Mouse (Mus musculus) mesoderm, embryonic 11.5 days (tissue): ENCODE results near the gene Ppm1m.

Source experiments
- DNase-seq: peaks from one replicate; pipeline ENCODE4 v3.0.0-alpha.2; 2012; ENCODE audit warnings: low read depth, low spot score

Gene Ppm1m

GRCm38 (mm10) chr9:106158037-106158491 lies 41.5 kb downstream of the Ppm1m start, which contains the start of gene Glyctk:
Gene Glyctk, minus strand, starts transcription at chr9:106158138.
- no peak for DNase-seq

DNA sequence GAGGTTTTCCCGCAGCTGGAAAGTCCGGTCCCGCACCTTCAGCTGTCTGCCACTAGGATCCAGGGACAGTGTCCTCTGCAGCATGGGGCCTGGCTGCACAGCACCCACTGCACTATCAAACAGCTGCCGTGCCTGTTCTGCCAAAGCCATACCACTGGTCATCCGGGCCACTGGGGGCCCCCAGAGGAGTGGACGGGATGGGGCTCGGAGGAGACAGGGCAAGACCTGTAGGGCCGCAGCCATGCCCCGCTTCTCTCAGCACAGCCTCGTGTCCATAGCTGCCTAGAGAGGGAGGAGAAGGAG lies 42.0 kb downstream of the Ppm1m start:
- DNase-seq, result no peak

- no peak for DNase-seq
Observed at GRCm38 (mm10) chr9:106156921-106157622, 42.5 kb downstream of the Ppm1m start.

- DNase-seq, result peak; percentile 85
Observed at GRCm38 (mm10) chr9:106156419-106156818, 43.1 kb downstream of the Ppm1m start.

DNA sequence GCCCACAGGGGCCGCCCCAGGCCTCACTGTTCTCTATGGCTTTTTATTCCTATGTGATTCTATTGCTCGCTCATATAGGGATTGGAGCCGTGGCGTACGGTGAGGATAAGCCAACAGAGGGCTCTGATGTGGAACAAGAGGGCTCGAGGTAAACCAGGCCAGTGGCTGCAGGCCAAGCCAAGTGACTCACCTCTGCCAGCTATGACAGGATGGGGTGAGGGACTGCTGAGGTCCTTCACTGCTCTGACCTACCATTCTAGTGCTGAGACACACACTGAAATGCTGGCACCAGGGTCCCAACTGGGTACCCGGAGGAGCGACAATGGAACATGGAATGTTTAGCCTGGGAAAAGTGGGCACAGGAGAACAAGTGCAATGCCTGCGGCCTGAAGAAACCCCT lies 45.4 kb downstream of the Ppm1m start:
- DNase-seq, result no peak

DNA sequence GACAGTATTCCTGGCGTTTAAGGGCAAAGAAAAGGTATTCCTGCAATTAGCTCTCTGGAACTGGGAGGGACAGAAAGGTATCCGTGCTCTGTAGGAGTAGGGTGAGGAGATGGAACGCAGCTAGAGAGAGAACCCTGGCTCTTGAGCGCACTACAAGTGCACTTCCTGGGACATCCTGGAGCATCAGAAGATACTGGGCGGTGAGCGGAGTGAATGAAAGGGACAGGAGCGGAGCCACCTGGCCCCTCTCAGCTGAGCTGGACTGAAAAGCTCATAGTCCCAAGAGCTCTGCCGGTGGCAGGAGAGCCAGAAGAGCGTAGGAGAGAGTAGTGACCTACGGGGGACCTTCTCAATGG lies 50.2 kb downstream of the Ppm1m start:
- no peak for DNase-seq

GRCm38 (mm10) chr9:106148541-106149398 lies 50.8 kb downstream of the Ppm1m start:
- DNase-seq, result no peak

DNA sequence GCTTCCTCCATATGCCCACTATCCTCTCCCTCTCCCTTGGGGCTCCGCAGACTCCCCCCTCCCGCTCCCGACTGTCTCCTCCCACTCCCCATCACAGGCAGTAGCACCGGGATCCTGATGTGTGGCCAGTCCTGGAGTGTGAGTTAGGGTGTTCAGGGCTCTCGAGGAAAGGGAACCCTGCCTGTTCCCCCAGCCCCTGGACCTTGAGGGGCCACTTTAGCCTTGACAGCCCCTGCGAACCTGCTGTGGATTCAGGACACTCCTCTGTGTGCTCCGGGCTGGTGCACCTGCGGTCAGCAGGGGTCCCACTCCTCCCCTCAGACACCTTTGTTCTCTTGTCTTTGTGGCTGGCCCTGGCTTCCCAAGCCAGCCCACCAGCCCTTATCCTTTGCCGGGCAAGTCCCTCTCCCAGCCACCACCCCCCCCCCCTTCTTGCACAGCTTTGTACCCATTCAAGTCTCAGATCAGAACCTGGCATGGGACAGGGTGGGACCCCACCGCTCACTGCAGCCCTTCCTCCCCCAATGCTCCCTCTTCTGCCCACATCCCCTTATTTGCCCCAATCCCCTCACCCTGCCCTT lies 51.6 kb downstream of the Ppm1m start:
- no peak for DNase-seq

- no peak for DNase-seq
Observed at GRCm38 (mm10) chr9:106147281-106147680, 52.3 kb downstream of the Ppm1m start.

DNA sequence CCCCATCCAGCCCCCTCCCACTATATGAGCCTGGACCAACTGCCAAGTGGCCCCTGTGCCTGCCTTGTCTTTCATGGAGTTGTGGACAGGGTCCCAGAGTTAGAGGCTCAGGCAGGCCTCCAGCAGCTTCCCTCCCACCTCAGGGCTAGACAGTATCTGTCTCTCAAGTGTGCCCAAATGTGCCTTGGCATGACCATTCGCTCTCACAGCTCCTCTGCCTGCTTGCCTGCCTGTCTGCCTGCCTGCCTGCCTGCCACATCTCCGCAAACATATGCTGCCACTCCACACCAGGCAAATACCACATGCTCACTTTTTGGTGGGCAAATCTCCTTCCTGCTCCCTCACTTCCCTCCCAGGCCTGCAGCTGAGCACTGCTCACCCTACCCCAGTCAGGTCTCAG lies 54.0 kb downstream of the Ppm1m start:
- no peak for DNase-seq
